Mouse (Mus musculus) left cerebral cortex, adult 18-20 months (tissue): ENCODE data around the gene Lsm12. TPM values are rescaled to one million over a fixed set of nuclear protein-coding genes. Genes with fewer than 3 reads are reported as not detected.
A peak's percentile ranks its signal among the peaks of the same experiment; 100 is the strongest.

ENCODE experiments used
- DNase-seq, 2 experiments: peaks; one replicate each; pipeline ENCODE4 v3.0.0; 2021 to 2022; ENCODE audit warnings: low spot score in 2 of 2, mixed read lengths in 1 of 2
- total RNA-seq, 2 experiments: library from RNA; stranded (reverse); gene quantifications; 2 replicates each; pipeline ENCODE4 v1.2.3; 2021

Gene Lsm12
- total RNA-seq, 2 experiments from 2014 or later = 55.0 to 64.2 TPM

DNA sequence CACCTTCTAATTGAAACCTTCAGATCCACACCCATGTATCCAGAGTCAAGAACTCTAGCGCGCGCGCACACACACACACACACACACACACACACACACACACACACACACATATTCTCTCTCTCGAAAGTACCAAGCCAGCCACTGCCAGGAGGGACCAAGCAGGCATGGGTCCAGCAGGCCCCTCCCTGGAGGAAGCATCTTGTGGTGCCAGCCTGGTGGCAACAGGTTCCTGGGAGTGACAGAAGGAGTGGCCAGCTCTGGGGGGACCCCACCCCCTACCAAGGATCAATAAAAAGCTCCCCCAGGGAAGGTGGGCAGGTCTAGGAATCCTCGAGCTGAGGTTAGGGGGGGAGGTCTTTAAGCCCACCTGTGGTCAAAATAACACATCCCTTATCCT is 32.3 kb upstream of the Lsm12 start:
- no peak for DNase-seq

DNA sequence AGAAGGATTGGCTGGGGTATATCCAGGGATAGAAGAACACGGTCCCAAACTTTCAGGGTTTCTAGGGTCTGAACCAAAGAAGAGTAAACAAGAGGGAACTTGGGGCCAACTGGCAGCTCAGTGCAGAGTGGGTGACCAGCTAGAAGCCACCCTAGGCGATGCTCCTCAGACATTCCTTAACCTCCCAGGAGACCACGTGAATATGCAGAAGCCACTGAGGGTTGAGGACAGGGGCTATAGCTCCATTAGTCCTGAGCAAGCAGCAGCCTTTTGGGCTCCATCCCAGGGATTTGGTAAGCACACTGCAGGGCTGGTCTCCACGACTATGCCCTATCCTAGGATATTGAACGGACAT is 31.8 kb upstream of the Lsm12 start:
- DNase-seq = no peak

DNA sequence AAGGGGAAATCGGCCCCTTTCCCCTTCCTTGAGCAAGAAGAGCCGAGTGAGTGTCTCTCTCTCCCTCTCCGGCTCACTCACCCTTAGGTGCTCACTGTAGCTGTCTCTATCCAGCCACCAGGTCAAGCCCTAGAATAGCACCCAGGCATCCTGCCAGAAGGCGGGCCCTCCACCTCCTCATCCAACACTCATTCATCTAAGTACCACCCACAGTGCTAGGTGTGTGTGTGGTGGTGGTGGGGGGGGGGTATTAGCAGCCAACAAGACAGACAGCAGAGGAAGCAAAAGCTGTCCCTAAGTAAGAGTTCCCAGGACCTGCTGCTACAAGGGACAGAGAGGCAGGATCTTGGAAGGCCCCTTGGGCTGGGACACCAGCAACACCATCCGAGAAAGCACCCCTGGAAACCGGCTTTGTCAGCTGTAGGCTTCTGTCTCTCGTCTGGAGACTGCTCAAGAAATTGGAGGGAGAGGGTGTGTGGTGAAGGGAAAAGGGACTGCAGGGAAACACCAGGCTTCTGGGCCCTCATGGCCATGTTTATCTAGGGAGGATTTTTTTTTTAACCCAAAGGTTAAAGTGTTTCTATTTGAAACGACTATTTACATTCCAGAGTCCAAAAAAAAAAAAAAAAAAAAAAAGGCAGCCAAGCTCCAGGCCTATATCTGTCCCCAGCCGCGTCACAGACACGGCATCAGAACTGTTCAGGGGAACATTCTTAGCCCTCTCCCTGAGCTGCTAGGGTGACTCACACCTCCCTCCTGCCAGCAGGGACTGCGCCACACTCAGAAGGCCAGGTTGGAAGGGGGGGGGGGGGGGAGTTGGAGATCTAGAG is 31.2 kb upstream of the Lsm12 start:
- peak; percentile 64 to 67 for DNase-seq

DNA sequence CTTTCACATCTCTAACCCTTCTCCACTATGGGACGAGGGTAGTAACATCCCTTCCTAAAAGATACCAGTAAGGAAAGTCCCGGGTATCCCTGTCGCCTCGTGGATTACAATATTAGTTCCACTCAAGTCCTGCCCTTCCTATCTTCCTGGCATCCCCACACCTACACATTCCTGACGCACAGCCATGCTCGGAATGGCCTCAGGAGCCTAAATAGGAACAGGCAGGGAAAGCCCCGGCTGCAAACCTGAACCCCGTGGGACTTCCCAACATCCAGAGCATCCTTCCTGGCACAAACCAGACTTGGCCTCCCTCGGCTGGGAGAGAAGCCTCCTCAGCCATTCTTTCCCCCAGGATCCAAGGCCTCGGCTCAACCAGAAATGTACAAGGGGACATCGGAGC is 30.4 kb upstream of the Lsm12 start:
- no peak for DNase-seq

DNA sequence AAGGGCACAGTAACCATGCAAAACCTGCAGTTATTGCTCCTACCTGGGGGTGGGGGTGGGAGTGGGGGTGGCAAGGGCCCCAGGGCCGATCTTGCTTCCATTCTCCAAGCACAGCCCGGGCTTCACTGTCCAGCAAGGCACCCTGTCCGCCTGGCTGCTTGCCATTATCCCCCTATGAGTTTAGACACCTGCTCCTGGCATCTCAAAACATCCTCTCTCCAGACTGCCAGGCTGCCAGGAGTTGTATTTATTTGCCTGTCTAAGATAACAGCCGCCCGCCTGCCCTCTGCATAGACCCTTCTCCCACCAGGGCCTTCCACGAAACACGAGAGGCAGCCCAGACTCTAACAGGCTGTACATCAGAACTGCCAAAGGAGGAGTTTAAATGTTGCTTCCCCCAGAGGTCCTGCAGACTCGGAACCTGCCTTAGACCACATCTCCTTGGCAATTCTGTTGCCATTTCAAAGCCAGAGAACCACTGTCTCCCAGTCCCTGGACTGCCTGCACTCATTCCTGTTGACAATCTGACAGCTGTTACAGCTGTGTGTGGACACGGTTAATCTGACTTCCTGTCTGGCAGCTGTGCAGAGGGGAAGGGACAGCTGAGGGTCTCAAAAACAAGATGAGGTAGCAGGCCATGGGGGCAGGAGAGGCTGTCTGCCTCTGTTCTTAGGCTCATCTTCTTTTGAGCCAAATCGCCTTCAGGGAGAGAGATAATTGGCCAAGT is 29.5 kb upstream of the Lsm12 start:
- no peak for DNase-seq

DNA sequence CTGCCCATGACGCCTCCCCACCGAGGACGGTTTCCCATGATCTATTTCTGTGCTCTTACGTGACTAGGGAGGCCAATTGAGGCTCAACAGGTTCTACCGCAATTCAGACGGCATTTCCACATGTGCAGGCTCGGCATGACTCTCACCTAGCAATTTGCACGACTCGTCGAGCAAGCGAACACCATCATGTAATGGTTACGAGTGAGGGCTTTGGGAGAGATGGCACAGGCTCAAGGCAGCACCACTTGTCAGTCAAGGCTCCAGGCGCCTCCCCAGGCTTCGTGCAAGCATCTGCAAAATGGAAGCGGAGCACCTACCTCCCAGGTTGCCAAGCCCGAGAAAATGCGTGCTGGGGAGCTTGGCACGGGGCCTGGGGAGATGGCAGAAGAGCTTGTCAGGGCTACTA is 26.8 kb upstream of the Lsm12 start:
- no peak for DNase-seq

DNA sequence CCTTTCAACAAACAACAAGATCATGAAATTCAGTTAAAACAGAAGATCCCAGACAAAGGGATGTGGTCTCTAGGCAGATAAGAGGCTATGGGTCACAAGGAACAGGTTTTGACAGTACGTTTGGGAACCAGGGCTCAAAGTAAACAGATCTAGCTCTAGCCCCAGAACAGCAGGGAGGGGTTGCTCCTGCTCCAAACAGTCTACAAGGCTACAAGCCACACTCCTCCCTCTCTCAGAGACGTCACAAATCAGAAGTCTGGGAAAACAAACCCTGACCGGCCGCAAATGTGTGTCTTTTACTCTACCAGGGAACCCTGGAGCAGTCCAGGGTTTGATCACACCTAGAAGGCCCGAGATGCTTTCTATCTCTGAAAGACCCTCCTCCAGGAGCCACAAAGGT is 25.9 kb upstream of the Lsm12 start:
- no peak for DNase-seq

DNA sequence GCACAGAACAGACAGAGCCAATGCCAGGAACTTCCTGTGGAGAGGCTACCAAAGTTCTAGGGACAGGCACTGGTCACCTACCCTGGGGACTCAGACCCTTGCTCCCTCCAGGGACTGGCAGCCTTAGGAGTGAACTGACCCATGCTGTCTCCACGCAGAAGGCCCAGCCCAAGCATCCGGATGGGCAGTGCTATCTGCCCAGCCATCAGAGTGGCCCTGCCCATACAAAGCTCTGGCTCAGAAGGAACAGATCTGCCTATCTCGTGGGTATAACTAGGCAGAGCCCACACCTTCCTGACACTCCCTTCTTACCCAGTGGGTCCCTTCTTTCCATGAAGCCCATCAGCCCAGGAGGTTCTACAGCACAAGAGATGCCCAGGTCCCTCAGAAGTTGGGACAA is 25.1 kb upstream of the Lsm12 start:
- DNase-seq = no peak

DNA sequence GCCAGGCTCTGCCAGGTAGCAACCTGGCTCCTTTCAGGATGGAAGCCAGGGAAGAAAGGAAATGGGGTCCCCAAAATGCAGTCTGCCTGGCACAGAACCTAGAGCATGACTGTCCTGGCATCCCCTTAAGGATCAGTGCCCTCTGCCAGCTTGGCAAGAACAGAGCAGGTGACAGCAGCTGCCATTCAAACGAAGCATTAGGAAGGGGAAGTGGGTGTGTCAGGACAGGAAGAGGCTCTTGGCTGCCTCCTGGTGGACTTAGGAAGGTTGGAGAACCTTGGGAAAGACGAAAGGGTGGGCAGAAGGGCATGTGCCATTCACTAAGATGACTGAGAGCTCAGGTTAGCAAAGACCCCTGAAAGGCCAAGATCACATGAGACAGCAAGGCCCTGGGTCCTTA is 24.6 kb upstream of the Lsm12 start:
- no peak for DNase-seq

DNA sequence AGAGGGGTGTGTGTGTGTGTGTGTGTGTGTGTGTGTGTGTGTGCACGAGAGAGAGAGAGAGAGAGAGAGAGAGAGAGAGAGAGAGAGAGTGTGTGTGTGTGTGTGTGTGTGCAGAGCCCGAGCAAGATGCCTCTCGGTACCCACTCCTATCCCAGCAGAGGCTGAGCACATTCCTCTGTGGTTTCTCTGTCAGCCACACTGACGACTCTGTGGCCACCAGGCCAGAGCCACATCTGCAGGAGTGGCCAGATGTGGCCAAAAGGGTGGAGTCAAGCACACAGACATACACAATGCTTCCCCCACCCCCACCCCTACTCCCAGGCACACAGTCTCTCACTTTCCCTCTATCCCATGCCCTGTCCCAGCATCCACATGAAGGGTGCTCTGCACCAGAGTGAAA is 23.8 kb upstream of the Lsm12 start:
- DNase-seq = no peak

DNA sequence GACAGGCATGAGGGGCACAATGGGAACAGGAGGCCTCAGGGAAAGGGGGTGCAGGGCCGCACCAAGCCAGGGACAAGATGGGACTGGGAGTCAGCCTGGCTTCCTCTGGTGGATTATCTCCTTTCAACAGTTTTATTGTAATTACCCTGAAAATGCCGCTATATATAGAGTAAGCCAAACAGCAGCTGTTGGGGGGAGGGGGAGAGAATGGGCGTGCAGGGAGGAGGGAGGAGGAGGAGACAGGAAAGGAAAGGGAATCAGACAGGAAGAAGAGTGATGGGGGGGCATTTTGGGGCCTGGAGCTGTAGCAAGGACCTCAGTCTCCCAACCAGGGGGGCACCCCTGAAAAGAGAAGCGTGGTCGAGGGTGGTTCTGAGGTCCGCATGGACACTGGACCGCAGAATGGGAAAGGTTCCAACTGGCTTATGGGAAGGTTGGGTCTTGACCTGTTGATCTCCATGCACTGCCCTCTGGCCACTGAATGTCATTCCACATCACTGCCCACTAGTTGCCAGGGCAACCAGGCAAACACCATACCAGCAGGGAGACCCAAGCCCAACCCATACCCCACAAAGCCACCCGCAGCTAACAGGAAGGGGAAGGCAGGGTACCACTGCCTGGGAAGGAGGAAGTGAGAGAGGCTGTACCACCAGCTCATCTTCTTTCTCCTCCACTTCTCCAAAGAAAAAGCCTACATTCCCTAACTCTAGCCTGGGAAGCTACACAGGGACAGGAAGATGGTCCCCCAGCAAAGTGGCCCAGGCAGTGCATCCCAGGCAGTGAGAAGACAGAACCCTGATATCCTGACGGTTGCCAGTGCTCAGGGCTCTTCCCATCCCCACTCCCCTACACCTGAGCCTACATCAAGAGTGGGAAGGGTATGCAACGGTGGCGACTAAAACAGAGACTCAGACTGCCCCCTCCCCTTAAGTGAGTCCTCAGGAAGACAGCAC is 23.0 kb upstream of the Lsm12 start:
- no peak for DNase-seq

DNA sequence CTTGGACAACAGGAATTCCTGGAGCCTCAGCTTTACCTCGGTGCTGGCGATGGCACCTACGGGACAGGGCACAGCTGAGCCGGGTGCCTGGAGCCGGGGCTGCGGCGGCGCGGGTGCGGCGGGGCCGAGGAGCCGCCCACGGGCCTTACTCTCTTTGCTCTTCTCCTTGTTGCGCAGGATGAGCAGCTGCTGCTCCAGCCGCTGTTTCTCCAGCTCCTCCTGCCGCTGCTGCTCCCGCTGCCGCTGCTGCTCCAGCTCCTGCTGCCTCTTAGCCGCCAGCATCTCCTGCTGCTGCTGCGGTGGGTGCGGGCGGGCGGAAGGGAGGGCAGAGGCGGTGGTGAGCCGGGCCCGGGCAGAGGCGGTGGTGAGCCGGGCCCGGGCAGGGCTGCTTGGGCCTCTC is 21.4 kb upstream of the Lsm12 start:
- DNase-seq = no peak

DNA sequence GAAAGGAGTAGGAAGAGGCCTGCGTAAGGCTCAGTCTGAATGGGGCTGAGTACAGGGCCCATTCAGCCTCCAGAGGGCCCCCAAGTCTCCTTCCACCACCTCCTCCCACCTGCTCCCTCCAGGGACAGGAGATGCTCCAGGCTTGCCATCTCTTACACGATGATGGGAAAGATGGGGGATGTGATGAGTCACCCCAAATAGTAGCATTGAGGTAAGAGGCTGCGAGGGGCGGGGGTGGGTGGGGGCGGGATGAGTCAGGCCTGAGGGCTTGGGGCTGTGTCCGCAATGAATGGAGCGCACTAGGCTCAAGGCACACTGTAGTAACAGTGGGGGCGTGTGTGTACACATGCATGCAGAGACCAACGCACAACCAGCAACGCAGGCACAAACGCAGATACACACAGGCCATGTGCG is 16.3 kb upstream of the Lsm12 start:
- DNase-seq = peak; percentile 64 to 80

DNA sequence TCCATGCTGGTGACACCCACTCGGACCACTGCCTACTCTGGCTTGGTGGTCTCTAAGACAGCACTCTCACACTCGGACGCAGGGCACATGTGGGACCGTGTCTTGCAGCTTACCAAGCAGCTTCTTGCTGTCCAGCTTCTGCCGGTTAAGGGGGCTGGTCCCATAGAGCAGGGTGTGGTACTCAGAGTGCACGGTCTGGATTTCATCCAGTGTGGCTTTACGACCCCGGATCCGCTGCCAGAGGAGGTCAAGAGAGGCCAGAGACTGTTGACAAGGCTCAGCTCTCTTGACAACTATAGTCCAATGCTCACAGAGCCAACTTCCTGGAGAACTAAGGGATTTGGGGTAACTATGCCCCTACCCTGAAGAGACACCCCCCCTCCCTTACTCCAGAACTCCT is 14.8 kb upstream of the Lsm12 start:
- DNase-seq = no peak

DNA sequence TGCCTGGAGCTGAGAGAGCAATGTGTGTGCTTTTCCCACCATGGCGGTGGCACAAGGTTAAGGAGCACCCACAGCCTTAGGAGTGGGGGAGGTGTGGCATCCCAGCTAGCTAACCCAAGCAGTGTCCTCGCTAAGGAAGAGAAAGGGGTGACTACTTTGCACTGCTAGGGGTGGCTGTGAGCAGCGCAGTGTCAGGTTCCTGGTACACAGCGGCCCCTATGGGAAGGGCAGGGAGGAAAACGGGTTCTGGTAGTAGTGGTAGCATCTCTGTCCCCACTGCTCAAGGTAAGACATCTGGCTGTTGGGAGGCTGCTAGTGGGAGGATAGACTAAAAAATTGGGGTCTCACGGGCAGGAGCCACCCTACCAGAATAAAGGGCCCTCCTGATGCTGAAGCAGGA is 13.1 kb upstream of the Lsm12 start:
- DNase-seq = no peak

DNA sequence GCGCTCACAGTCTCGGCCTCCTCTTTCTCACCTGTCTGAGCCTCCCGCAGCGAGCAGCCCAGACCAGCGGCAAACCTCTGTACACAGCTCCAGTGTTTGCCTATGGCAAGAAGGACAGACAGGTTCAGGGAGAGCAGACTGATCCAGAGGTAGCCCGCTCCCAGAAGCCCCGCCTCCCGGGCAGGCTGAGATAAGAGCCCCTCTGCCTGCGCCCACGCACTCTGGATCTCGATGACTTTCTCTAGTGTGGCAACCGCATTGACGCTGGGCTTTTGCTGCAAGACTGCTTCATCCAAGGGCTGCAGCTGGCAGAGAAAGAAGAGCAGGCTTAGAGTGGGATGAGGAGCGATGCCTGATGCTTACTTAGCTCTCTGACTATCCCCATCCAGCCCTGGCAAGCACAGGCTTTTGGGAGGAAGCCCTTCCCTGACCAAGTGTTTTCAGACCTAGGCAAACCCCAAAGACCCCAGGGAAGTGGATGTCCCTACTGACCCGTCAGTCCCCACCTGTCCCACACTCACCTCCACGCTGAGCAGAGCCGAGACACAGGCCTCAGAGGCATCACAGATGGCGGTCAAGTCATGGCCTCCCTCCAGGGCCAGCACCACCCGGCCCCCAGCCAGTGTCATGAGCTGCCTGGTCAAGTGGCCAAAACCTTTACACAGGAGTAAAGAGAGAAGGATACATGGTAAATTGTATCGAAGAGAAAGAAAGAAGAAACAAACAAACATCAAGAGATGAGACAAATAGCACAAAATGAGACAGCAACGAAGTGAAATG is 11.1 kb upstream of the Lsm12 start:
- DNase-seq = peak; percentile 53 to 60

DNA sequence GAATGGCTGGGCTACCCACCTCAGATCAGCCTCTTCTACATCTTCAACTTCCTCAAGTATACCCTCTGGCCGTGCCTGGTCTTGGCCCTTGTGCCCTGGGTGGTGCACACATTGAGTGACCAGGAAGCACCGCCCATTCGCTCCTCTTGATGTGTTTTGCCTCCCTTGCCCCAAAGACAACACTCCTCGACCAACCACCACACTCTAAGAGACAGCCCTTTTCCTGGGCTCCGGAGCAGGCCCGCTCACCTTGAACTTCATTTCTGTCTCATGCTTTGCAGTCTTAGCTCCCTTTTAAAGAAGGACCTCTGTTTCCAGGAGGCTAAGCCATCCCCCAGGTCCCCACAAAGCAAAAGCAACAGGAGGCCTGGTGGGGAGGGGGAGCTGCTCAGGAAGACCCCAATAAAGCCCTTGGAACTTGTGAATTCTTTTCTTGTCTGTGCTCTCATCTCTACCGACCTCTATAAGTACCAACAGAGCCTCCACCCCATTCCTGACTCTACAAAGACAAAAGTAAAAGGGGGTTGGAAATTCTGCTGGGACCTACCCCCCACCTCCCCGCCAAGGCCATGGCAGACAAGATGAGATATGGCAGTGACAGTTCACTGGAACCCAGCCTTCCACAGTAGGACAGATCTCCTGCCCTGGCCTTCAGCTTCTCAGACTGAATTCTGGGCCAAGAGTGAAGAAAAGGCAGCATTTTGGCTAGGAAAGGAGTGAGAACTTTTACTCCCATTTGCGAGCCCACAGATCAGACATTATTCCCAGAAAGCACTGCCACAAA is 8.8 kb upstream of the Lsm12 start:
- DNase-seq = no peak

DNA sequence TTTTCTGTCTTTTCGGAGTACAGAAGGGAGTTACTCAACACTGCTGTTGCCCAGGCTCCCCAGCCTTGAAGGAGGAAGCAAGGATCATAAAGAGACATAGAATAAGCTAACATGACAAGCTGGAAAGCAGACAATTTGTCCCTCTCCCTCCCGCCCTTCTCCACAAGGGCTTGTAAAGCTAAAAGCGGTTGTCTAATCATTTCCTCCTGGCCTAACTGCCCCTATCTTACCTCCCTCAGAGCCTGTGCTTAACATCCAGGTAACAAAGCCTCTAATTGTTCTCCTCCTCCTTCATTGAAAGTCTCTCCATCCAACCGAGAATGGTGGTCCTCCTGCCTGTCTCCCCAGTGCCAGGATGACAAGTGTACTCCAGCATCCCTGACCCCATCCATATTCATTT is 5.8 kb upstream of the Lsm12 start:
- no peak for DNase-seq

DNA sequence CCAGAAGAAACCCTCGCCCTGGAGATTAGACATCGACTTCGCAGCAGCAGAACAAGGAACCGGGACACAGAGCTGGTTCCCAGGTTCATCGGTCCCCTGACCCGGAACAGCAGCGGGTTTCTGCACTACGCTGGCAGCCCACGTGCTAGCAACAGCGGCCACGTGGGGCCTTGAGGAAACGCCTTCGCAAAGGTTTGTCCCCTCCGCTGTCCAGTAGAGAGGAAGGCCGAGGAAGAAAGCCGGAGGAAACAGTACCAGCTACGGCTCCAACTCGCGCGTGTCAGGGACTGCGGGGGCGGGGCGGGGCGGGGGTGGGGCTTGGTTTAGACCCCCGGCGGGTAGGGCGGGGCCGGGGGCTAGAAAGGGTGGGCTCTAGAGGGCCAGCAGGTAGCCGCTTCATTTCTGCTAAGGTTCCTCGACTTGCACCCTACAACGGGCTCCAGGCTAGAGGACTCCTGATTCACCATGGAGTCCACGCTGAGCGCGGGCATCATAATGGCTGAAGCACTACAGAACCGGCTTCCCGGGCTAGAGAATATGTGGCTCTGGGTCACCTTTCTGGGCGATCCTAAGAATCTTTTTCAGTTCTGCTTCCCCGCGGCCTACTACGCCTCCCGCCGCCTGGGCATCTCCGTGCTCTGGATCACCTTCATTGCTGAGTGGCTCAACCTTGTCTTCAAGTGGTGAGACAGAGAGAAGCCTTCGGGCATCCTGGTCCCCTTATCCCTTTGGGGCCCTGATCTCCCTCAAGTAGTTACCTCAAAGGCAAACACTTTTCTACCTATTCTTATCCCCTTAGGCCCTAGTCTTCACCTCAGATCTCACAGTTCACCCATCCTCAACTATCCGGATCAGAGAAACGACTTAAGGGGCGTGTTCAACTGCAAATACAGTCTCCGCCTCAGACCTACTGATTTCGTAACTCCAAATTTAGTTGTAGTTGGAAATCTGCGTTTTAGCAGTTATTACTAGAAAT is 4.7 kb upstream of the Lsm12 start, which contains the start of gene G6pc3:
G6pc3 (plus strand) TSS at position 160 of the 976 bp plus-strand sequence.
- peak; percentile 90 for DNase-seq
